In the genomic region with DNA sequence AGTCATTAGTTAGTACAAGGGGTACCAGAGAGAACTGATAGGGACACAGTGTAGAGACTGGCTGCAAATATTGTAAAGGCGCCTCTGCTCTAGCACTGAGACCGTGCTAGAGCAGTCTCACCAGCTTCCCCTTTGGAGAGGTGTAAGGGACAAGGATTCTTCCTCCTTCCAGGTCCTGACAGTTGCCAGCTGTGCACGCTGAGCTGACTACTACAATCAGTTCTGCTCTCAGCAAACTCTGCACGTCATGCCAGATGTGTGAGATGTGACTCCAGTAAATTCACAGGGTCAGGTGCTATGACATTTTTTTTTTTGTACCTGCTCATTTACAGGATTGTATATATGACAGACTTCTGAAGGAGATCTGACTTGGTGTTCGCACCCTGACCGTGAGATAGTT, we compare ENCODE assay signal across 29 mouse cellular contexts. TPM values are rescaled to one million over a fixed set of nuclear protein-coding genes. Genes with fewer than 3 reads are reported as not detected.
DNase-seq lines count a peak whose midpoint lies in the region; ATAC-seq and TF ChIP-seq lines count a peak whose summit lies in the region.
"Had no signal": no experiment of that assay in that cellular context is flagged by ENCODE, and none has a peak within 500 bp of the region (broad histone marks: within the 10 kb centered on the region; RNA-seq: fewer than 3 reads in every experiment).

No protein-coding gene starts in this region.

- H3K9ac ChIP-seq in heart, postnatal 0 days (replicated peaks; ENCODE audit: low read depth, low read length), result no peak overlapping the region
- H3K9ac ChIP-seq in lung, embryonic 14.5 days, result no peak overlapping the region
- H3K9ac ChIP-seq: embryonic facial prominence, embryonic 12.5 days; forebrain, embryonic 15.5 days; heart, embryonic 13.5 days; hindbrain, embryonic 13.5 days; limb, embryonic 15.5 days; liver, embryonic 13.5 days; midbrain, embryonic 12.5 days; neural tube, embryonic 13.5 days had no signal

- H3K4me3 ChIP-seq in heart, postnatal 0 days (ENCODE audit: low read depth, low read length), result no peak overlapping the region
- H3K4me3 ChIP-seq in lung, embryonic 14.5 days (ENCODE audit: low read depth, low read length), result no peak overlapping the region
- H3K4me3 ChIP-seq: embryonic facial prominence, embryonic 12.5 days; forebrain, embryonic 10.5 days; forebrain, embryonic 15.5 days; gastrocnemius, adult 2 months; heart, embryonic 13.5 days; hindbrain, embryonic 13.5 days; limb, embryonic 10.5 days; limb, embryonic 15.5 days; liver, embryonic 13.5 days; megakaryocyte, embryonic 14.5 days; midbrain, embryonic 12.5 days; neural tube, embryonic 13.5 days had no signal

- no peaks in the 10 kb centered on the region for H3K36me3 ChIP-seq in heart, postnatal 0 days (replicated peaks; ENCODE audit: control insufficient read depth, insufficient read depth, low read length)
- no peaks in the 10 kb centered on the region for H3K36me3 ChIP-seq in lung, embryonic 14.5 days (ENCODE audit: insufficient read depth)
- H3K36me3 ChIP-seq: embryonic facial prominence, embryonic 12.5 days; forebrain, embryonic 10.5 days; forebrain, embryonic 15.5 days; heart, embryonic 13.5 days; hindbrain, embryonic 13.5 days; limb, embryonic 10.5 days; limb, embryonic 15.5 days; liver, embryonic 13.5 days; midbrain, embryonic 12.5 days; neural tube, embryonic 13.5 days had no signal

- TF ChIP-seq EP300 in heart, postnatal 0 days (IDR thresholded peaks at IDR 0.05; ENCODE audit: low read depth), result no peak

- H3K4me2 ChIP-seq in heart, postnatal 0 days (ENCODE audit: low read depth, low read length), result no peak overlapping the region
- no peak overlapping the region for H3K4me2 ChIP-seq in lung, embryonic 14.5 days
- H3K4me2 ChIP-seq: embryonic facial prominence, embryonic 12.5 days; forebrain, embryonic 15.5 days; heart, embryonic 13.5 days; hindbrain, embryonic 13.5 days; limb, embryonic 15.5 days; liver, embryonic 13.5 days; midbrain, embryonic 12.5 days; neural tube, embryonic 13.5 days had no signal

- 76% methylated on average over 6 of the region's 6 CpGs for WGBS in heart, postnatal 0 days
- 59% methylated on average over 6 of the region's 6 CpGs for WGBS in lung, embryonic 14.5 days

- H3K4me1 ChIP-seq in heart, postnatal 0 days (ENCODE audit: control insufficient read depth, insufficient read depth), result peaks cover 9% of the 10 kb centered on the region
- peaks cover 4% of the 10 kb centered on the region; the same call in 1 of the 2 replicates for H3K4me1 ChIP-seq in lung, embryonic 14.5 days (ENCODE audit: insufficient read depth)
- H3K4me1 ChIP-seq: forebrain, embryonic 15.5 days; liver, embryonic 13.5 days had no signal

- DNase-seq in heart, postnatal 0 days (ENCODE audit: low spot score), result no peak
- DNase-seq in heart, postnatal 4 days, result no peak
- peak; percentile 12 for DNase-seq in lung, embryonic 14.5 days
- DNase-seq in lung, postnatal 14 days, result no peak
- DNase-seq in thymus, postnatal 10 days (ENCODE audit: low spot score in 2 of 2), result no peak
- DNase-seq: cerebellum, adult 11 months; cerebellum, adult 9-10 months; cerebellum, postnatal 36 days; gastrocnemius, adult 2 months; heart, postnatal 14 days; kidney, adult 18-20 months; kidney, postnatal 4 days; liver, embryonic 13.5 days; lung, adult 18-20 months; lung, postnatal 36 days; right cerebral cortex, postnatal 4 days had no signal

- no peaks in the 10 kb centered on the region for H3K9me3 ChIP-seq in heart, postnatal 0 days (replicated peaks; ENCODE audit: control insufficient read depth, low read length)
- no peaks in the 10 kb centered on the region for H3K9me3 ChIP-seq in lung, embryonic 14.5 days (ENCODE audit: low read depth, low read length)
- H3K9me3 ChIP-seq: embryonic facial prominence, embryonic 12.5 days; forebrain, embryonic 10.5 days; forebrain, embryonic 15.5 days; heart, embryonic 13.5 days; hindbrain, embryonic 13.5 days; limb, embryonic 10.5 days; limb, embryonic 15.5 days; liver, embryonic 13.5 days; megakaryocyte, embryonic 14.5 days; midbrain, embryonic 12.5 days had no signal

- ATAC-seq in heart, postnatal 0 days (ENCODE audit: insufficient read depth, low read depth), result no peak
- no peak for ATAC-seq in lung, embryonic 14.5 days (ENCODE audit: insufficient read depth)
- ATAC-seq in granulocyte monocyte progenitor cell, adult 5-6 weeks (replicated peaks; ENCODE audit: poor library complexity, severe bottlenecking), result 0 out of 2 replicates have a peak, but pooled peaks have one; percentile 33
- ATAC-seq in frontal cortex, adult (ENCODE audit: low TSS enrichment), result no peak
- ATAC-seq: CD4-positive, CD25-positive, alpha-beta regulatory T cell, adult 4 months; forebrain, embryonic 15.5 days had no signal

- H3K27ac ChIP-seq in heart, postnatal 0 days (ENCODE audit: low read depth), result 0 out of 2 replicates have a peak overlapping the region, but pooled peaks have one; percentile 41
- H3K27ac ChIP-seq in lung, embryonic 14.5 days (ENCODE audit: low read depth), result no peak overlapping the region
- H3K27ac ChIP-seq: embryonic facial prominence, embryonic 12.5 days; forebrain, embryonic 15.5 days; gastrocnemius, adult 2 months; heart, embryonic 13.5 days; hindbrain, embryonic 13.5 days; limb, embryonic 10.5 days; limb, embryonic 15.5 days; liver, embryonic 13.5 days; midbrain, embryonic 12.5 days had no signal

- no peaks in the 10 kb centered on the region for H3K27me3 ChIP-seq in heart, postnatal 0 days (ENCODE audit: control insufficient read depth, insufficient read depth, low read length)
- no peaks in the 10 kb centered on the region for H3K27me3 ChIP-seq in lung, embryonic 14.5 days (ENCODE audit: insufficient read depth, low read length)
- H3K27me3 ChIP-seq: embryonic facial prominence, embryonic 12.5 days; forebrain, embryonic 15.5 days; heart, embryonic 13.5 days; hindbrain, embryonic 13.5 days; limb, embryonic 15.5 days; liver, embryonic 13.5 days; megakaryocyte, embryonic 14.5 days; midbrain, embryonic 12.5 days had no signal

- TF ChIP-seq CTCF in heart, postnatal 0 days (IDR thresholded peaks at IDR 0.05; ENCODE audit: low read depth), result no peak
- no peak for TF ChIP-seq CTCF in lung, embryonic 14.5 days (IDR thresholded peaks at IDR 0.05; ENCODE audit: low read depth)

RNA-seq across cellular contexts. Expression of gene Itga6, which starts 47.0 kb away (rescaled TPM):
- 69.2 and 101 TPM in 2 replicates for total RNA-seq in heart, postnatal 0 days (2014; rRNA removed; ENCODE audit: low replicate concordance)
- polyA plus RNA-seq in heart, postnatal 0 days (2015; fragmentation: Nextera tagmentation; extraction: Ambion mirVana), result 29.6 and 33.8 TPM in 2 replicates
- 100 to 1,000 TPM; 104 to 114 TPM for total RNA-seq in heart, postnatal 4 days (2021)
- polyA plus RNA-seq in lung, embryonic 14.5 days (2014; fragmentation: Nextera tagmentation; extraction: Ambion mirVana), result 97.3 and 97.5 TPM in 2 replicates
- total RNA-seq in granulocyte monocyte progenitor cell, adult 5-6 weeks (2014; fragmentation: Nextera tagmentation), result 32.9 and 48.6 TPM in 2 replicates
- total RNA-seq in granulocyte monocyte progenitor cell, adult 5-6 weeks (2017), result 46.9 and 59.7 TPM in 2 replicates
